Mouse (Mus musculus) bone marrow, adult 2 months (tissue): ENCODE measurements around the gene C7.

Experiments
- CTCF ChIP-seq: fragments of 200-500 bp; IDR thresholded peaks from 2 replicates; pipeline ENCODE4 v1.5.1; 2011; ENCODE audit warnings: low read length, control low read depth; ENCODE audit not compliant: control insufficient read depth, insufficient read depth
- POLR2A ChIP-seq: fragments of 200-500 bp; IDR thresholded peaks from 2 replicates; pipeline ENCODE4 v1.6.1; 2011; ENCODE audit warnings: low read depth, mild to moderate bottlenecking, control low read depth, low read length, borderline replicate concordance; ENCODE audit not compliant: control insufficient read depth

- TF ChIP-seq POLR2A, result no peak
- no peak for TF ChIP-seq CTCF
Measured at GRCm38 (mm10) chr15:5108655-5109040, 45.1 kb upstream of the C7 start.
